Mouse (Mus musculus) activated CD4-positive, CD25-positive, alpha-beta regulatory T cell, adult 4 months (primary cell): ENCODE measurements around the gene Ttc28. TPM values are rescaled to one million over a fixed set of nuclear protein-coding genes. Genes with fewer than 3 reads are reported as not detected.

Experiments
- ATAC-seq: one replicate; pipeline ENCODE4 v1.8.0; 2017
- polyA plus RNA-seq, 2 experiments: library from polyadenylated mRNA; unstranded; fragments of 100-300 nt; shearing (Covaris generic); gene quantifications; one replicate each; pipeline ENCODE4 v1.2.1; 2017

Gene Ttc28
- polyA plus RNA-seq, 2 experiments from 2014 or later, result 1.9 to 2.6 TPM

- no peak for ATAC-seq
Measured at GRCm38 (mm10) chr5:111011271-111011670, 131.7 kb downstream of the Ttc28 start.

- ATAC-seq, result no peak
Measured at GRCm38 (mm10) chr5:111012064-111012463, 132.5 kb downstream of the Ttc28 start.

GRCm38 (mm10) chr5:111012587-111012986, 133.0 kb downstream of the Ttc28 start:
- no peak for ATAC-seq

- no peak for ATAC-seq
Measured at GRCm38 (mm10) chr5:111014960-111015359, 135.4 kb downstream of the Ttc28 start.

- ATAC-seq, result no peak
Measured at GRCm38 (mm10) chr5:111017319-111017718, 137.7 kb downstream of the Ttc28 start.

GRCm38 (mm10) chr5:111022339-111022738, 142.7 kb downstream of the Ttc28 start:
- no peak for ATAC-seq

GRCm38 (mm10) chr5:111022940-111023339, 143.3 kb downstream of the Ttc28 start:
- no peak for ATAC-seq

GRCm38 (mm10) chr5:111024621-111025020, 145.0 kb downstream of the Ttc28 start:
- no peak for ATAC-seq

GRCm38 (mm10) chr5:111025476-111025875, 145.9 kb downstream of the Ttc28 start:
- ATAC-seq, result no peak

- no peak for ATAC-seq
Measured at GRCm38 (mm10) chr5:111026209-111026608, 146.6 kb downstream of the Ttc28 start.

- no peak for ATAC-seq
Measured at GRCm38 (mm10) chr5:111028340-111028739, 148.7 kb downstream of the Ttc28 start.

- no peak for ATAC-seq
Measured at GRCm38 (mm10) chr5:111028952-111029351, 149.3 kb downstream of the Ttc28 start.

- ATAC-seq, result no peak
Measured at GRCm38 (mm10) chr5:111032687-111033295, 153.2 kb downstream of the Ttc28 start.

- ATAC-seq, result no peak
Measured at GRCm38 (mm10) chr5:111033489-111033888, 153.9 kb downstream of the Ttc28 start.

- ATAC-seq, result no peak
Measured at GRCm38 (mm10) chr5:111037123-111037748, 157.6 kb downstream of the Ttc28 start.

GRCm38 (mm10) chr5:111039771-111040170, 160.2 kb downstream of the Ttc28 start:
- ATAC-seq, result peak; percentile 28

- no peak for ATAC-seq
Measured at GRCm38 (mm10) chr5:111041952-111042351, 162.3 kb downstream of the Ttc28 start.

GRCm38 (mm10) chr5:111044193-111044592, 164.6 kb downstream of the Ttc28 start:
- no peak for ATAC-seq

- ATAC-seq, result no peak
Measured at GRCm38 (mm10) chr5:111046359-111046758, 166.8 kb downstream of the Ttc28 start.

GRCm38 (mm10) chr5:111046841-111047476, 167.4 kb downstream of the Ttc28 start:
- no peak for ATAC-seq

GRCm38 (mm10) chr5:111048036-111048435, 168.4 kb downstream of the Ttc28 start:
- no peak for ATAC-seq

- ATAC-seq, result no peak
Measured at GRCm38 (mm10) chr5:111049584-111049983, 170.0 kb downstream of the Ttc28 start.

- ATAC-seq, result no peak
Measured at GRCm38 (mm10) chr5:111050135-111050534, 170.5 kb downstream of the Ttc28 start.

- no peak for ATAC-seq
Measured at GRCm38 (mm10) chr5:111054380-111054779, 174.8 kb downstream of the Ttc28 start.
